In the genomic region with DNA sequence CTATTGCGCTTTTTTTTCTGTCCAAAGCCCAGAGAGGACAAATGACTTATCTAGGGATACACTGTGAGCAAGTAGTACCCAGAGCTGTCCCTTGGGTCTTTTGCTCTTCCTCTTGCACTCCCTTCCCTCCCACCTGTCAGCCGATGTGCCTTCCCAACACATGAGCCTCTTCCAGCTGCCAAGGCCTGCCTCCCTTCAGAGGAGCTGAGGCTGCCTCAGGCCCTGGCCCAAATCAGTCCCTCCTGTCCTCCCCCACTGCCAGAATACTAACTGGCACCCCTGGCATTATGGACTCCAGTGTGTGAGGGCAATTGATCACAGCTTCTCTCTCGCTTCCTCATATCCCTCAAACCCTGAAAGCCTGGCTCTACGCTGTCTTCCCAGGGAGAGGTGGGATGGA, we compare ENCODE assay signal across 15 mouse cellular contexts.
"Had no signal": no experiment of that assay in that cellular context is flagged by ENCODE, and none has a peak within 500 bp of the region (broad histone marks: within the 10 kb centered on the region; RNA-seq: fewer than 3 reads in every experiment).

No protein-coding gene starts in this region.

- H3K27me3 ChIP-seq: kidney, embryonic 15.5 days; limb, embryonic 15.5 days; liver, embryonic 12.5 days; midbrain, embryonic 12.5 days; neural tube, embryonic 13.5 days; stomach, embryonic 15.5 days had no signal

- H3K9me3 ChIP-seq: kidney, embryonic 15.5 days; limb, embryonic 15.5 days; liver, embryonic 12.5 days; midbrain, embryonic 12.5 days; neural tube, embryonic 13.5 days; stomach, embryonic 15.5 days had no signal

- H3K27ac ChIP-seq: kidney, embryonic 15.5 days; limb, embryonic 15.5 days; liver, embryonic 12.5 days; midbrain, embryonic 12.5 days; stomach, embryonic 15.5 days had no signal

- H3K4me2 ChIP-seq: kidney, embryonic 15.5 days; limb, embryonic 15.5 days; liver, embryonic 12.5 days; lung, embryonic 14.5 days; midbrain, embryonic 12.5 days; neural tube, embryonic 13.5 days; stomach, embryonic 15.5 days had no signal

- H3K4me1 ChIP-seq: kidney, embryonic 15.5 days; limb, embryonic 15.5 days; liver, embryonic 12.5 days; stomach, embryonic 15.5 days had no signal

- H3K9ac ChIP-seq: kidney, embryonic 15.5 days; limb, embryonic 15.5 days; liver, embryonic 12.5 days; lung, embryonic 14.5 days; midbrain, embryonic 12.5 days; stomach, embryonic 15.5 days had no signal

- ATAC-seq: intestine, embryonic 16.5 days; liver, embryonic 12.5 days had no signal

- H3K36me3 ChIP-seq: kidney, embryonic 15.5 days; limb, embryonic 15.5 days; liver, embryonic 12.5 days; midbrain, embryonic 12.5 days; neural tube, embryonic 13.5 days; stomach, embryonic 15.5 days had no signal

- H3K4me3 ChIP-seq: kidney, embryonic 15.5 days; limb, embryonic 15.5 days; liver, embryonic 12.5 days; midbrain, embryonic 12.5 days; neural tube, embryonic 13.5 days; stomach, embryonic 15.5 days had no signal

- DNase-seq: kidney, adult 2 months; kidney, postnatal 14 days; layer of hippocampus, postnatal 36 days; lung, embryonic 14.5 days; lung, postnatal 14 days; right cerebral cortex, postnatal 14 days; thymus, adult 2 months; thymus, postnatal 25 days had no signal
